Mouse (Mus musculus) cerebellum, adult 2 months (tissue): ENCODE data around the gene Rcvrn. TPM values are rescaled to one million over a fixed set of nuclear protein-coding genes. Genes with fewer than 3 reads are reported as not detected.

Experiments used
- DNase-seq, 2 experiments: peaks; one replicate each; pipeline ENCODE4 v3.0.0; 2021
- H3K27ac ChIP-seq: fragments of 200-500 bp; 2 replicates; pipeline ENCODE4 v1.5.1; 2012; ENCODE audit warnings: low read length, control low read depth, inconsistent platforms; ENCODE audit not compliant: insufficient read depth
- H3K27me3 ChIP-seq: fragments of 200-500 bp; 2 replicates; pipeline ENCODE4 v1.6.1; 2012; ENCODE audit warnings: inconsistent platforms, mild to moderate bottlenecking, low read length, moderate library complexity; ENCODE audit not compliant: control insufficient read depth, insufficient read depth
- H3K4me1 ChIP-seq: fragments of 200-500 bp; 2 replicates; pipeline ENCODE4 v1.6.1; 2011; ENCODE audit warnings: low read length; ENCODE audit not compliant: control insufficient read depth, insufficient read depth
- H3K4me3 ChIP-seq: fragments of 200-500 bp; replicated peaks from 2 replicates; pipeline ENCODE3; 2011; ENCODE audit warnings: mild to moderate bottlenecking, low read depth, low read length, control low read depth; ENCODE audit not compliant: insufficient read depth
- CTCF ChIP-seq: fragments of 200-500 bp; IDR thresholded peaks from 2 replicates; pipeline ENCODE4 v1.5.1; 2011; ENCODE audit warnings: low read depth, mild to moderate bottlenecking, control low read depth, low read length, moderate library complexity, borderline replicate concordance; ENCODE audit not compliant: insufficient read depth
- POLR2A ChIP-seq: fragments of 200-500 bp; IDR thresholded peaks from 2 replicates; pipeline ENCODE4 v1.6.1; 2011; ENCODE audit warnings: low read length, control low read depth, borderline replicate concordance; ENCODE audit not compliant: insufficient read depth
- WGBS: fragments of 180-500 bp; shearing (Covaris S2); methylation state at CpG from one replicate; pipeline ENCODE4 v1.1.7; 2018; 5-methylcytosine and 5-hydroxymethylcytosine counted together
- polyA plus RNA-seq: library from polyadenylated mRNA; depleted of rRNA; stranded (reverse); fragments of >200 nt; gene quantifications from 2 replicates; pipeline ENCODE4 v1.2.3, GENCODE M21; 2012

Rcvrn gene
- polyA plus RNA-seq, 1 experiment: 0.41 TPM

DNA sequence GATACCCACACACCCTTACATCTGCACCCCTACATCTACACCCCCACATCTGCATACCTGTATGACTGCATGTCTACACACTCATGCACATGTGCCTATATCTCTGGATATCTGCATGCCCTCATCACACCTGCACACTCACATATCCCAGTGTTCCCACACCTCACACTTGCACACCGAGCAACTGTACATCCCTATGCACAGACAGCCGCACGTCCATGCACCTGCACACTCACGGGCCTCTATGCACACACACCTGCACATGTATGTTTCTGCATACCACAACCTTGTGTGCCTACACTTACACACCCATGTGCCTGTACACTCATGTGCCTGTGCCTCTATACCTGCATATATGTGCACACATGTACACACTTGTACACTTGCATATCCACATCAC, 31.7 kb upstream of the Rcvrn start:
- Histone ChIP-seq H3K4me3 (no peak overlapping the region), H3K4me1 (peaks cover 78% of the 10 kb centered on the region), H3K27me3 (no peaks in the 10 kb centered on the region), H3K27ac (peak overlapping the region; percentile 76)
- no peak for DNase-seq
- WGBS: 90% methylated on average over 4 of the region's 4 CpGs
- TF ChIP-seq CTCF: no peak
- TF ChIP-seq POLR2A: no peak

DNA sequence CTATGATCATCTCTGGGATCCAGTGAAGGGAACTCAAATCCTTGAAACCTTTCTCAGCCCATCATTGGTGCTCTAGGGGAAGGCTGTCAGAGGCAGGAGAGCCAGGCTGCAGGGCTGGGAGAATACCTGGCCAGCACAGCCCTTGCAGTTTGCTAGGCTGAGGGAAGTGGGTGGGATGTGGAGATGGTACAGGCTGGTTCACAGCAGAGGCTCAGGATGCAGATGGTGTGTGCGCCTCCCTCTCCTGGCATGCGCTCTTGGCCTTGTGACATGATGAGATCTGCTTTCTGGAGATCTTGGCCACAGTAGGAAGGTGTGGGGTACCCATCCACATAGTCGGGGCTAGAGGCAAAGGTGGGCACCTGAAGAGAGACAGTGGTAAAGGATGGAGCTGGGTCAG, 30.9 kb upstream of the Rcvrn start:
- H3K4me1 ChIP-seq: peaks cover 78% of the 10 kb centered on the region
- WGBS: 19% methylated on average over 3 of the region's 3 CpGs
- H3K27me3 ChIP-seq: no peaks in the 10 kb centered on the region
- H3K27ac ChIP-seq: peak overlapping the region; percentile 90
- TF ChIP-seq POLR2A: peak; percentile 53; the same call in 1 of the 2 replicates
- TF ChIP-seq CTCF: no peak
- H3K4me3 ChIP-seq: no peak overlapping the region
- DNase-seq: peak; percentile 86 to 92

DNA sequence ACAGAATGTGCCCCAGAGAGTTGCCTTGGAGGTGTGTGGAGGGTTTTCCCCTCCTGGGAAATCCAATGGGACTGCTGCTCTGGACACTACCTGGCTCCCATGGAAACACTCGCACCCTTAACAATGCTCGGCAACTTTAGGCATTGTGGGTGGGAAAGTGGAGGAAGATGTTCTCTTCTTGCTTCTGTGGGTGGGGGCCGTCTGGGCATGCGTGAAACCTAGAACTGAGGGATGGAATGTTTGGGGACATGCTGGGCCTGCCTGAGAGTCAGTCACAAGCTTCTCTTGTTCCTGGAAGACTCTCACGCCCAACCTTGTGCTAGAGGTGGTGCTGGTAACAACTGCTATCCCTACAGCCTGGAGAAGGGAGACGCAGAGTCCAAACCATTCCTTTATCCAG, 30.2 kb upstream of the Rcvrn start:
- TF ChIP-seq CTCF (no peak), POLR2A (no peak)
- H3K27ac ChIP-seq: peak overlapping the region; percentile 90

DNA sequence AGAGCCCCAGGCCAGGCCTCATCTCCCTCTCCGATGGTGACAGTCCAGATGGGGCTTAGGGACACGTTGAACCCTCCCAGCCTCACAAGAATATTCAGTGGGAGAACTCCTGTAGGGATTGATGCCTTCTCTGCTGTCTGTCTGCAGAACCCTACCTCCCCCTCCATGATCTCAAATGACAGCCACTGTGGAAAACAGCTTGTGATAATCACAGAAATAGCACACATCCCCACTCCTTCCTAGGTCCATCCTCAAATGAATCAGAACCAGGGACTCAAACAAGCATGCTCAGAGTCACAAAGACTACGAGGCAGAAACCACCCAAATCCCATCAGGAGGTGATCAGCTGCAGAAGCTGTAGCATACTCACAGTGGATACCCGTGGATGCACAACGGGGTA, 29.0 kb upstream of the Rcvrn start:
- no peaks in the 10 kb centered on the region for H3K27me3 ChIP-seq
- TF ChIP-seq CTCF (no peak), POLR2A (0 out of 2 replicates have a peak, but pooled peaks have one; percentile 8)
- H3K4me1 ChIP-seq: peaks cover 85% of the 10 kb centered on the region
- H3K27ac ChIP-seq: peak overlapping the region; percentile 90
- WGBS: 75% methylated on average over 5 of the region's 5 CpGs
- DNase-seq: no peak
- H3K4me3 ChIP-seq: no peak overlapping the region

More for the DNA sequence above, 30.2 kb upstream of the Rcvrn start:
- Histone ChIP-seq H3K4me3 (no peak overlapping the region), H3K27me3 (no peaks in the 10 kb centered on the region), H3K4me1 (peaks cover 77% of the 10 kb centered on the region)
- WGBS: 92% methylated on average over 6 of the region's 6 CpGs
- no peak for DNase-seq

DNA sequence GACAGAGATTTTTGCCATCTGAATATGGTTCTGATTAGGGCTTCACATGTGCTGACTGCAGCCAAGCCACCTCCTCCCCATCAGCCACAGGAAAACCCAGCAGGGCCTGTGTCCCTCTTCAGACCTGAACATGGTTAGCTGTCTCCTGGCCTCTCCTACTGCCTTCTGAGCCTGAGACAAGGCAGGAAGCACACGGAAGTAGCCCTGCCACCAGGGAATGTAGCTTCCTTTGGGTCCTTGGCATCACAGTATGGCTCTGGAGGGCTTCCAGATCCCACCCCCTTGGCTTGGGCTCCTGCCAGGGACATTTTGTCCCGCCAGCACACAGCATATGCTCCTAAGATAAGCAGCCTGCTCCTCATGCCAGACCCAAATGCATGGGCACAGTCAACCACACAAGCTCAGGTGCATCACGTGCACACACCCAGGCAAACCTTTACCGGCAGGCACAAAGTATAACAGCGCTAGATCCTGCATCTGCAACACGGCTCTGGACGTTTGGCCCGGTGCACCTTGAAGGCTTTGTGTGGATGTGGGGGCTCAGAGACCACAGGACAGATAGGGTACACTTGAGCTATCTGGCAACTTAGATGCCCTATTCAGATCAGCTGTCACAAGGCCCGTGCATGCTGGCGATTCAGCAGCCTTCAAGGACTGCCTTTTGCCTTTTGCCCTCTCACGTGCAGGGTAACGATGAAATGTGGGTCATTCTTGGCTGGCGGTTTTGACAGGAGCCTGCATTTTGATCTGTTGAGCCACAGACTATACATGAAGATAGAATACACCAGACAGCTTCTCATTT, 27.4 kb upstream of the Rcvrn start:
- Histone ChIP-seq H3K27ac (peak overlapping the region; percentile 93), H3K4me3 (no peak overlapping the region), H3K4me1 (peaks cover 84% of the 10 kb centered on the region), H3K27me3 (no peaks in the 10 kb centered on the region)
- TF ChIP-seq CTCF: no peak
- TF ChIP-seq POLR2A: peak; percentile 54; the same call in 1 of the 2 replicates
- 8% methylated on average over 13 of the region's 13 CpGs for WGBS
- peak; percentile 98 to 99 for DNase-seq

DNA sequence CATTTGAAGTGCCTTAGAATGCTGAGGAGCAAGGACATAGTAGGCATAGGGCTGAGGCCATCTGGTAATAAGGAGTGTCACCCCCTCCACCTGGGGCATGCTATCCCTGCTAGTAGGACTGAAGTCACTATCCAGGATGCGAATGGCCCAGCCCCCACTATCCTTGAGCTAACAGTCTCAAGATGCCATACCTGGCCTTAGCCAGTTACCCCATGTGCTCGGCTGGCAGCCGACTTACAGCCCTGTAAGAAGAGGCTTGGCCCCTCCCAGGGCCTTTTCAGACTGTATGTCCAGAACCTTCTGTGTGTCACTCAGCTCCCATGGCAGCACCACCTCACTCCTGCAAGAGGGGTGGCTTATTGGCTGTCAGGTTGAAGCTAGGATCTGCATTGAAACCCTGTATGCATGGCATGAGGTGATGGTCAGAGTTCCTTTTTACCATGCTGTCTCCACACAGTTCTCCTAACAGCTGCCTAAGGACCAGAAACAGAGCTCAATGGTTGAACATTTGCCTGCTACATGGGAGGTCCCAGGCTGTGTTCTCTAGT, 26.6 kb upstream of the Rcvrn start:
- 16% methylated on average over 3 of the region's 3 CpGs for WGBS
- Histone ChIP-seq H3K27ac (peak overlapping the region; percentile 93), H3K4me3 (no peak overlapping the region), H3K27me3 (no peaks in the 10 kb centered on the region), H3K4me1 (peaks cover 84% of the 10 kb centered on the region)
- TF ChIP-seq CTCF: no peak
- TF ChIP-seq POLR2A: no peak
- peak; percentile 57 to 58 for DNase-seq

DNA sequence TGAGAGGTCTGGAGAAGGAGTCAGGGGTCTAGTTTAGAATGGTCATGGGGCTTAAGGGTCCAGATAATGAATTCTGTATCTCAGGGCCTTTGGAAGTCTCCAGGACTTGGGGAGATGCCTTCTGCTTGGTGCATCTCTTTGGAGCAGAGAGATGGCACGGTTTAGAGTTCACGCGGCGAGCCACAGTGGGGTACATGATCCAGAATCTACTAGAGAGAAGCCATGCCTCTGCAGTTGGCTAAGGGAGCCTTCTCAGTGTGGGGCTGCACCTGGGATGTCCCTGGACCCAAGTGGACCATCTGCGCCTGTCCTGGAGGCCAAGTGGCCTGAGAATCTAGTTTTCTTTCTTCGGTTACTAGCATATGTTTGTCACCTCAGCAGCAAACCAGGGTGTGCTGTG, 25.1 kb upstream of the Rcvrn start:
- H3K4me3 ChIP-seq: no peak overlapping the region
- TF ChIP-seq CTCF (no peak; the same call in 1 of the 2 replicates), POLR2A (no peak)
- peaks cover 81% of the 10 kb centered on the region for H3K4me1 ChIP-seq
- WGBS: 12% methylated on average over 6 of the region's 6 CpGs
- no peaks in the 10 kb centered on the region for H3K27me3 ChIP-seq
- peak; percentile 96 to 98 for DNase-seq
- H3K27ac ChIP-seq: peak overlapping the region; percentile 93

DNA sequence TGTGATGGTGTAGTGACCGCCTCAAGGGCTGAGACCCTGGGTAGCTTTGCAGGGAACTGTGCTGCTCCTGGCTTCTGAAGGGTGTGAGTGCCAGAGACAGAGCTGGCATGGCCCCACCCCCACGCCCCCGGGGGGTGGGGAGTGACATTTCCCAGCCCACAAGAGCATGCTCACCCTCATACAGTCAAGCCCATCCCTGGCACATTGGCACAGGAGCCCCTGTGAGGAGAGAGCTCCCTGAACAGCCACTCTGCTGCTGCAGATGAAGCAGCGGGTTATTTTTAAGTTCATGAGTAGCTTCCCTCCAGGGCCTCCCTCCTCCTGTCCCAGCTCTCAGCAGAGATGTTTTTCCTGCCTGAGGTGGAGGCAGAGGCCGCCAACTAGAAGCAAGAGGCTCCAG, 23.0 kb upstream of the Rcvrn start:
- Histone ChIP-seq H3K27me3 (no peaks in the 10 kb centered on the region), H3K27ac (peak overlapping the region; percentile 93), H3K4me3 (no peak overlapping the region), H3K4me1 (peaks cover 72% of the 10 kb centered on the region)
- no peak for TF ChIP-seq POLR2A
- peak; percentile 41 to 45 for DNase-seq
- WGBS: 37% methylated on average over 5 of the region's 5 CpGs
